Mouse (Mus musculus) limb, embryonic 12.5 days (tissue): ENCODE data around the gene Sgms1. TPM values are rescaled to one million over a fixed set of nuclear protein-coding genes. Genes with fewer than 3 reads are reported as not detected.
"Not testable (repeated sequence)": the region's sequence is repeated elsewhere in the genome, so short reads cannot be mapped to it uniquely, and the experiment has no call there.

Source experiments
- ATAC-seq: fragments of 200-750 bp; cut with Nextera tagmentation; 2 replicates; pipeline ENCODE4 v1.8.0; 2017; ENCODE audit warnings: low read depth, moderate TSS enrichment; ENCODE audit not compliant: insufficient number of reproducible peaks, insufficient read depth, low FRiP score, low TSS enrichment
- H3K27ac ChIP-seq: fragments of 300-500 bp; sonication (generic); 2 replicates; pipeline ENCODE4 v1.5.1; 2016; ENCODE audit warnings: mild to moderate bottlenecking, moderate library complexity
- H3K27me3 ChIP-seq: fragments of 300-500 bp; sonication (generic); 2 replicates; pipeline ENCODE4 v1.6.1; 2016; ENCODE audit warnings: mild to moderate bottlenecking, moderate library complexity
- H3K36me3 ChIP-seq: fragments of 300-500 bp; sonication (generic); 2 replicates; pipeline ENCODE4 v1.6.1; 2016; ENCODE audit warnings: mild to moderate bottlenecking, moderate library complexity
- H3K4me1 ChIP-seq: fragments of 300-500 bp; sonication (generic); replicated peaks from 2 replicates; pipeline ENCODE4 v1.6.1; 2016
- H3K4me2 ChIP-seq: fragments of 300-500 bp; sonication (generic); 2 replicates; pipeline ENCODE4 v1.6.1; 2016; ENCODE audit warnings: mild to moderate bottlenecking, moderate library complexity
- H3K4me3 ChIP-seq: fragments of 300-500 bp; sonication (generic); replicated peaks from 2 replicates; pipeline ENCODE4 v1.5.1; 2016; ENCODE audit warnings: mild to moderate bottlenecking
- H3K9ac ChIP-seq: fragments of 300-500 bp; sonication (generic); replicated peaks from 2 replicates; pipeline ENCODE4 v1.6.1; 2016; ENCODE audit warnings: mild to moderate bottlenecking, moderate library complexity
- H3K9me3 ChIP-seq: fragments of 300-500 bp; sonication (generic); 2 replicates; pipeline ENCODE4 v1.6.1; 2016; ENCODE audit warnings: mild to moderate bottlenecking, moderate library complexity
- WGBS: fragments of 180-500 bp; shearing (Covaris S2); methylation state at CpG from one replicate; pipeline ENCODE4 v1.1.7; 2016; 5-methylcytosine and 5-hydroxymethylcytosine counted together
- polyA plus RNA-seq: library from polyadenylated mRNA; unstranded; fragments of >200 nt; fragmentation: Nextera tagmentation; extraction: Ambion mirVana; gene quantifications from 2 replicates; pipeline ENCODE4 v1.2.1, GENCODE M21; 2016

The Sgms1 gene
- polyA plus RNA-seq, 1 experiment from 2014 or later = 21.6 TPM

GRCm38 (mm10) chr19:32367333-32367732 is 22.2 kb downstream of the Sgms1 start:
- H3K4me1 ChIP-seq = peaks cover 9% of the 10 kb centered on the region
- 89% methylated on average over 8 of the region's 8 CpGs for WGBS
- no peaks in the 10 kb centered on the region for H3K36me3 ChIP-seq
- no peak overlapping the region for H3K9ac ChIP-seq
- no peak for ATAC-seq
- no peak overlapping the region for H3K27ac ChIP-seq
- no peak overlapping the region for H3K4me2 ChIP-seq
- no peaks in the 10 kb centered on the region for H3K27me3 ChIP-seq
- H3K9me3 ChIP-seq = no peaks in the 10 kb centered on the region
- no peak overlapping the region for H3K4me3 ChIP-seq

- Histone ChIP-seq H3K36me3 (no peaks in the 10 kb centered on the region), H3K4me2 (no peak overlapping the region), H3K27me3 (no peaks in the 10 kb centered on the region), H3K4me1 (peaks cover 9% of the 10 kb centered on the region), H3K9me3 (no peaks in the 10 kb centered on the region), H3K9ac (no peak overlapping the region), H3K4me3 (no peak overlapping the region), H3K27ac (no peak overlapping the region)
- no peak for ATAC-seq
- WGBS = 69% methylated on average over 9 of the region's 9 CpGs
Observed at GRCm38 (mm10) chr19:32366406-32366805, 23.1 kb downstream of the Sgms1 start.

- no peak overlapping the region for H3K9ac ChIP-seq
- 81% methylated on average over 6 of the region's 6 CpGs for WGBS
Observed at GRCm38 (mm10) chr19:32365111-32365510, 24.4 kb downstream of the Sgms1 start.

GRCm38 (mm10) chr19:32363587-32363986 is 25.9 kb downstream of the Sgms1 start:
- H3K9ac ChIP-seq = no peak overlapping the region
- H3K36me3 ChIP-seq = no peaks in the 10 kb centered on the region
- peaks cover 9% of the 10 kb centered on the region for H3K4me1 ChIP-seq
- H3K4me2 ChIP-seq = no peak overlapping the region
- H3K27ac ChIP-seq = no peak overlapping the region
- ATAC-seq = no peak
- H3K9me3 ChIP-seq = no peaks in the 10 kb centered on the region
- no peaks in the 10 kb centered on the region for H3K27me3 ChIP-seq
- no peak overlapping the region for H3K4me3 ChIP-seq
- WGBS = 82% methylated on average over 4 of the region's 4 CpGs

More at GRCm38 (mm10) chr19:32365111-32365510, 24.4 kb downstream of the Sgms1 start:
- no peak for ATAC-seq
- Histone ChIP-seq H3K9me3 (no peaks in the 10 kb centered on the region), H3K4me3 (no peak overlapping the region), H3K27me3 (no peaks in the 10 kb centered on the region), H3K36me3 (no peaks in the 10 kb centered on the region), H3K4me1 (peaks cover 9% of the 10 kb centered on the region), H3K4me2 (no peak overlapping the region), H3K27ac (no peak overlapping the region)

GRCm38 (mm10) chr19:32362520-32362919 is 27.0 kb downstream of the Sgms1 start:
- no peak overlapping the region for H3K9ac ChIP-seq
- no peak for ATAC-seq
- no peaks in the 10 kb centered on the region for H3K36me3 ChIP-seq
- H3K4me2 ChIP-seq = no peak overlapping the region
- 68% methylated on average over 3 of the region's 3 CpGs for WGBS
- no peak overlapping the region for H3K4me3 ChIP-seq
- H3K4me1 ChIP-seq = peaks cover 9% of the 10 kb centered on the region
- no peaks in the 10 kb centered on the region for H3K27me3 ChIP-seq
- no peaks in the 10 kb centered on the region for H3K9me3 ChIP-seq
- no peak overlapping the region for H3K27ac ChIP-seq

GRCm38 (mm10) chr19:32360989-32361698 is 28.4 kb downstream of the Sgms1 start:
- no peak overlapping the region for H3K27ac ChIP-seq
- H3K36me3 ChIP-seq = no peaks in the 10 kb centered on the region
- no peaks in the 10 kb centered on the region for H3K9me3 ChIP-seq
- H3K9ac ChIP-seq = no peak overlapping the region
- no peak overlapping the region for H3K4me3 ChIP-seq
- no peaks in the 10 kb centered on the region for H3K27me3 ChIP-seq
- WGBS = 59% methylated on average over 1 of the region's 1 CpGs
- ATAC-seq = no peak
- H3K4me1 ChIP-seq = no peaks in the 10 kb centered on the region
- H3K4me2 ChIP-seq = no peak overlapping the region

GRCm38 (mm10) chr19:32360546-32360945 is 29.0 kb downstream of the Sgms1 start:
- no peak overlapping the region for H3K9ac ChIP-seq
- ATAC-seq = no peak
- no peak overlapping the region for H3K27ac ChIP-seq
- no peaks in the 10 kb centered on the region for H3K27me3 ChIP-seq
- no peak overlapping the region for H3K4me2 ChIP-seq
- H3K36me3 ChIP-seq = no peaks in the 10 kb centered on the region
- H3K9me3 ChIP-seq = no peaks in the 10 kb centered on the region
- 53% methylated on average over 3 of the region's 3 CpGs for WGBS
- H3K4me1 ChIP-seq = no peaks in the 10 kb centered on the region
- H3K4me3 ChIP-seq = no peak overlapping the region

GRCm38 (mm10) chr19:32358699-32359517 is 30.6 kb downstream of the Sgms1 start:
- H3K4me1 ChIP-seq = no peaks in the 10 kb centered on the region
- no peaks in the 10 kb centered on the region for H3K27me3 ChIP-seq
- H3K36me3 ChIP-seq = no peaks in the 10 kb centered on the region
- no peak for ATAC-seq
- no peak overlapping the region for H3K27ac ChIP-seq
- 79% methylated on average over 12 of the region's 12 CpGs for WGBS
- no peaks in the 10 kb centered on the region for H3K9me3 ChIP-seq
- no peak overlapping the region for H3K9ac ChIP-seq
- no peak overlapping the region for H3K4me2 ChIP-seq
- H3K4me3 ChIP-seq = no peak overlapping the region

- not testable (repeated sequence) for H3K4me1 ChIP-seq, H3K36me3 ChIP-seq, H3K4me3 ChIP-seq, H3K9me3 ChIP-seq, H3K4me2 ChIP-seq, H3K27ac ChIP-seq, H3K9ac ChIP-seq, ATAC-seq, H3K27me3 ChIP-seq
- WGBS = 91% methylated on average over 7 of the region's 7 CpGs
Observed at GRCm38 (mm10) chr19:32358011-32358410, 31.5 kb downstream of the Sgms1 start.

GRCm38 (mm10) chr19:32356166-32356565 is 33.3 kb downstream of the Sgms1 start:
- Histone ChIP-seq H3K27me3 (no peaks in the 10 kb centered on the region), H3K4me1 (no peaks in the 10 kb centered on the region), H3K4me2 (no peak overlapping the region), H3K9me3 (no peaks in the 10 kb centered on the region), H3K4me3 (no peak overlapping the region), H3K36me3 (no peaks in the 10 kb centered on the region), H3K27ac (no peak overlapping the region), H3K9ac (no peak overlapping the region)
- WGBS = 66% methylated on average over 4 of the region's 4 CpGs
- no peak for ATAC-seq

GRCm38 (mm10) chr19:32353447-32353846 is 36.1 kb downstream of the Sgms1 start:
- H3K4me1 ChIP-seq = peaks cover 8% of the 10 kb centered on the region; the same call in 1 of the 2 replicates
- WGBS = 93% methylated on average over 9 of the region's 9 CpGs
- H3K27ac ChIP-seq = no peak overlapping the region
- no peaks in the 10 kb centered on the region; the same call in 1 of the 2 replicates for H3K27me3 ChIP-seq
- no peak overlapping the region for H3K4me2 ChIP-seq
- no peaks in the 10 kb centered on the region for H3K9me3 ChIP-seq
- ATAC-seq = no peak
- H3K4me3 ChIP-seq = no peak overlapping the region
- H3K9ac ChIP-seq = no peak overlapping the region
- H3K36me3 ChIP-seq = no peaks in the 10 kb centered on the region
